Mouse (Mus musculus): ENCODE measurements at regions not wholly inside any gene's neighbourhood (a gene's known extent, or its start where the extent isn't known, plus 50 kb on each side); places are given as distances from the start of the nearest gene placed in this dataset.

DNA sequence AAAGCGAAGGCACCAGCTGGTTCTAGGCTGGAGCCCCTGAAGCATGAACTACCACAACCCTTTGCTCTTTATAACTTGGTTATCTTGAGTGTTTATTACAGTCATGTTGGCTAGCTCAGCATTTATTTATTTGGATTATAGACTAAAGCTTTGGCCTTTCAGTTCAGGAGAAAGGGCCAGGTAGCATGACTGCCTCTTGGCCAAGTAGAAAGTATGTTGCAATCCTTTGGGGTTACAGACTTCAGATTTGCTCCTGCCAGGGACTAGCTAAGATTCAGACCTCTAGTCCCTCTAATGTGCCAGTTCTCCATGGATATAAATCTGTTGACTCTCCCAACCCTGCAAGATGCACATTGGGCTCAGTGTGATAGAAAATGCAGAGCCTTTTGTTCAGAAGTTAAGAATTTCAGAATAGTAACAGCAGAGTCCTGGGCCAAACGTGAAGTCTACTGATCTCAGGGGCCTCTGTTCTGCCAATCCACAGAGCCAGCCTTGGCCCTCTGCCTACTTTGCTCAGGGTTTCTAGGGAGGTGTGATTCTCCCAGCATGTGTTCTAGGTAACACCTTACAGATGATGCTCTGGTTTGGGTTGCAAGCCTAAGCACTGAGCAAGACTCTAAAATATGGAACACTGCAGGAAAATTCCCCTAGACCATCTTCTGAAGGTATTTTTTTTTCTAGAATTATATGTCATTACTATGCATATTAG, 218.2 kb downstream of the Eipr1 start:
- Histone ChIP-seq H3K27me3 (replicated peaks; ENCODE audit: control insufficient read depth, insufficient read depth, low read length) (no peaks in the 10 kb centered on the region), H3K4me1 (ENCODE audit: control insufficient read depth, insufficient read depth, low read length) (no peaks in the 10 kb centered on the region), H3K27ac (ENCODE audit: insufficient read depth, low read depth, low read length) (no peak overlapping the region), H3K36me3 (ENCODE audit: control insufficient read depth, insufficient read depth, low read length) (no peaks in the 10 kb centered on the region), H3K4me3 (ENCODE audit: insufficient read depth, low read depth, low read length) (no peak overlapping the region)
- WGBS = 84% methylated on average over 2 of the region's 2 CpGs
- TF ChIP-seq CTCF (conservative IDR thresholded peaks at IDR 0.05; ENCODE audit: insufficient read depth, insufficient read length, low read depth, low read length) (no peak), POLR2A (IDR thresholded peaks at IDR 0.05; ENCODE audit: low read depth, low read length) (no peak)
- peak; percentile 1 for DNase-seq

GRCm38 (mm10) chr12:28974571-28975041, 223.0 kb downstream of the Eipr1 start:
- H3K4me1 ChIP-seq (ENCODE audit: control insufficient read depth, insufficient read depth, low read length) = no peaks in the 10 kb centered on the region
- H3K36me3 ChIP-seq (ENCODE audit: control insufficient read depth, insufficient read depth, low read length) = no peaks in the 10 kb centered on the region
- peak; percentile 41 for TF ChIP-seq CTCF (conservative IDR thresholded peaks at IDR 0.05; ENCODE audit: insufficient read depth, insufficient read length, low read depth, low read length)
- TF ChIP-seq POLR2A (IDR thresholded peaks at IDR 0.05; ENCODE audit: low read depth, low read length) = no peak
- WGBS = 45% methylated on average over 6 of the region's 6 CpGs
- no peak overlapping the region for H3K4me3 ChIP-seq (ENCODE audit: insufficient read depth, low read depth, low read length)
- no peaks in the 10 kb centered on the region for H3K27me3 ChIP-seq (replicated peaks; ENCODE audit: control insufficient read depth, insufficient read depth, low read length)
- H3K27ac ChIP-seq (ENCODE audit: insufficient read depth, low read depth, low read length) = no peak overlapping the region
- DNase-seq = no peak

DNA sequence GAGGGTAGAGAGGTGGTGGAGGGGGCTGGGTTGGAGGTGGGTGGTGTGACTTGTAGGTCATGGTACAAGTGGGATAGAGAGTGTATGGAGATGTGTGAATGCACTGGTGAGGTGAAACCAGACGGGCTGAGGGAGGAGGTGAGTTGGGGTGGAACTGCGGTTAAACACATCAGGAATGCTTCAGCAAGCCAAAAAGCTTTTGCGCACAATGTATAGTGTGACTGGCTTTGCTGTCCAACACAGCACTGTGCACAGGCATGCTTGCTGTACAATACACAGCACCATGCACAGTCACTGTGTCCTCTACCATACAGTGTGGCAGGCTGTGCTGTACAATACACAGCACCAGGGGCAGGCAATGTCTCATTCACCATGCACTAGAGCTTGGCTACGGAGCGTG, 223.6 kb downstream of the Eipr1 start:
- Histone ChIP-seq H3K4me3 (ENCODE audit: insufficient read depth, low read depth, low read length) (no peak overlapping the region), H3K4me1 (ENCODE audit: control insufficient read depth, insufficient read depth, low read length) (no peaks in the 10 kb centered on the region), H3K27me3 (replicated peaks; ENCODE audit: control insufficient read depth, insufficient read depth, low read length) (no peaks in the 10 kb centered on the region), H3K36me3 (ENCODE audit: control insufficient read depth, insufficient read depth, low read length) (no peaks in the 10 kb centered on the region), H3K27ac (ENCODE audit: insufficient read depth, low read depth, low read length) (no peak overlapping the region)
- 80% methylated on average over 5 of the region's 5 CpGs for WGBS
- TF ChIP-seq CTCF (conservative IDR thresholded peaks at IDR 0.05; ENCODE audit: insufficient read depth, insufficient read length, low read depth, low read length) (no peak), POLR2A (IDR thresholded peaks at IDR 0.05; ENCODE audit: low read depth, low read length) (no peak)
- no peak for DNase-seq

DNA sequence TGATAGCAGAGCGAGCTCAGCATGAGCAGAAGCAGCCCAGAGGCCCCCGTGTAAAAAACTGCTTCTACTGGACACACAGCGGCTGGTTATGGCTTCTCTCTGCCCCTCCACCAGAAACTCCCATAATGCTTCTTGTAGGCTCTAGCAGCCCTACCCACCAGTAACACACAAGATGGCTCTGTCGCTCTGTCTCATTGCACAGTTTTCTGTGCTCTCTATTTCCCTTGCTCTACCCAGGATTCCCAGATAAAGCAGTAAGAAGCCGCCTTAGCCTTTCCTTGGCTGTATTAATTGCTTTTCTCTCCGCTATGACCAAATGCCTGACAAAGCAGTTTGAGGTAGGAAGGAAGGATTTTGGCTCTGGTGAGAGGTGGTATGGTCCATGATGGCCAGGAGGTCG, 228.1 kb downstream of the Eipr1 start:
- no peak for TF ChIP-seq POLR2A (IDR thresholded peaks at IDR 0.05; ENCODE audit: low read depth, low read length)
- no peak for TF ChIP-seq CTCF (conservative IDR thresholded peaks at IDR 0.05; ENCODE audit: insufficient read depth, insufficient read length, low read depth, low read length)
- H3K36me3 ChIP-seq (ENCODE audit: control insufficient read depth, insufficient read depth, low read length) = no peaks in the 10 kb centered on the region
- WGBS = 84% methylated on average over 7 of the region's 7 CpGs
- DNase-seq = no peak
- H3K4me3 ChIP-seq (ENCODE audit: insufficient read depth, low read depth, low read length) = no peak overlapping the region
- no peaks in the 10 kb centered on the region for H3K27me3 ChIP-seq (replicated peaks; ENCODE audit: control insufficient read depth, insufficient read depth, low read length)
- H3K4me1 ChIP-seq (ENCODE audit: control insufficient read depth, insufficient read depth, low read length) = no peaks in the 10 kb centered on the region
- no peak overlapping the region for H3K27ac ChIP-seq (ENCODE audit: insufficient read depth, low read depth, low read length)

DNA sequence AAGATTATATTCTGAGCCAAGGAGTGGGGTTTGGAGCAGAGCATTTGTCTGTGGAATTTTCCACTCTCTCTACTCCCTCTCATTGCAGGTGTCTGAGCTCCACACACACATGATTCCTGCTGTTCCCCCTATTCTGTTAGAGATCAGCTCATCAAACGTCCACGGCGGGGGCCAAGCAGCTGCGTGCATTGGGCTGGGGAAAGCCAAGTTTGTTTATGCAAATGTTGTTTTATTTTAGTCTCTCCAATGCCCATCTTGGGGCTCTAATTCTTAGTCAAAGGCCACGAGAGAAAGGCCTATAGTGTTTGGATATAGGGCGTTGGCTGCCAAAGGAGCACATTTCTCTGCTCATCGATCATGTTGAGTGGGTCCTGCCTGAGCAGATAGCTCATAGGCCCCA, 234.6 kb downstream of the Eipr1 start:
- H3K27me3 ChIP-seq (replicated peaks; ENCODE audit: control insufficient read depth, insufficient read depth, low read length) = no peaks in the 10 kb centered on the region
- TF ChIP-seq CTCF (conservative IDR thresholded peaks at IDR 0.05; ENCODE audit: insufficient read depth, insufficient read length, low read depth, low read length) (no peak), POLR2A (IDR thresholded peaks at IDR 0.05; ENCODE audit: low read depth, low read length) (no peak)
- 71% methylated on average over 7 of the region's 7 CpGs for WGBS
- H3K36me3 ChIP-seq (ENCODE audit: control insufficient read depth, insufficient read depth, low read length) = no peaks in the 10 kb centered on the region
- DNase-seq = no peak
- H3K27ac ChIP-seq (ENCODE audit: insufficient read depth, low read depth, low read length) = no peak overlapping the region
- H3K4me1 ChIP-seq (ENCODE audit: control insufficient read depth, insufficient read depth, low read length) = no peaks in the 10 kb centered on the region
- no peak overlapping the region for H3K4me3 ChIP-seq (ENCODE audit: insufficient read depth, low read depth, low read length)

DNA sequence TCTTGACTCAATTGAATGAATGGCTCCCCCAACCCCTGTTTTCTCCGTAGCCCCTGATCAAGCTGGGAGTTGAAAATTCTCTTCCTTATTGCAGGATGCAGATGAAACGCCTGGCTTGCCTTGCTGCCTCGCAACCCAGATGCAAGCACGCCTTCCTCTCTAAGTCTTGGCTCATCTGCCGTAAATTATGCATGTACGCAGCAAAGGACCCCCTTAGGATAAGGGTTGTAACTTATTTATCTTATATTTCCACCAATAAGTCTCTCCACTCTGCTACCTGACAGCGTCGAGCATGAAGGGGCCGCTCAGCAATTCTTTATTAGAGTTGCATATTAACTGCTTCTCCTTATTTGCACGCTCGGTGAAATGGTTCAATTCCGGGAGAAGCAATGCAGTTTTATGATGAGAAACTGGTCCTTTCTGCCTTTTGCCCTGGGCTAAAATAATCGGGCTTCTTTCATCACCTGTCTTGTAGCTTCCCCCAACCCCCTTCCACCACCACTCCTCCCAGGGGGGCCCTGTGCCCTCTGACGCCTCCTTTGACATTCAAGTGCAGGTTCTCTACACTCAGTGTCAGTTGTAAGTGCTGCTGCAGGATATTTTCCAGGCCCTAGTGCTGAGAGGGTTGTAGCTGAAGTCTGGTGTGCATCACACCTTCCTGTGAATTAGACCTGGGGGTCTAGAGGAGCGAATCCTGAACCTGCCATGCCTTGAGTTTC, 246.0 kb downstream of the Eipr1 start:
- no peak for DNase-seq
- H3K27me3 ChIP-seq (replicated peaks; ENCODE audit: control insufficient read depth, insufficient read depth, low read length) = no peaks in the 10 kb centered on the region
- WGBS = 51% methylated on average over 15 of the region's 15 CpGs
- 0 out of 2 replicates have a peak, but pooled peaks cover 2% of the 10 kb centered on the region for H3K4me1 ChIP-seq (ENCODE audit: control insufficient read depth, insufficient read depth, low read length)
- no peak overlapping the region for H3K27ac ChIP-seq (ENCODE audit: insufficient read depth, low read depth, low read length)
- H3K36me3 ChIP-seq (ENCODE audit: control insufficient read depth, insufficient read depth, low read length) = no peaks in the 10 kb centered on the region
- TF ChIP-seq CTCF (conservative IDR thresholded peaks at IDR 0.05; ENCODE audit: insufficient read depth, insufficient read length, low read depth, low read length) = no peak
- TF ChIP-seq POLR2A (IDR thresholded peaks at IDR 0.05; ENCODE audit: low read depth, low read length) = no peak
- H3K4me3 ChIP-seq (ENCODE audit: insufficient read depth, low read depth, low read length) = no peak overlapping the region

DNA sequence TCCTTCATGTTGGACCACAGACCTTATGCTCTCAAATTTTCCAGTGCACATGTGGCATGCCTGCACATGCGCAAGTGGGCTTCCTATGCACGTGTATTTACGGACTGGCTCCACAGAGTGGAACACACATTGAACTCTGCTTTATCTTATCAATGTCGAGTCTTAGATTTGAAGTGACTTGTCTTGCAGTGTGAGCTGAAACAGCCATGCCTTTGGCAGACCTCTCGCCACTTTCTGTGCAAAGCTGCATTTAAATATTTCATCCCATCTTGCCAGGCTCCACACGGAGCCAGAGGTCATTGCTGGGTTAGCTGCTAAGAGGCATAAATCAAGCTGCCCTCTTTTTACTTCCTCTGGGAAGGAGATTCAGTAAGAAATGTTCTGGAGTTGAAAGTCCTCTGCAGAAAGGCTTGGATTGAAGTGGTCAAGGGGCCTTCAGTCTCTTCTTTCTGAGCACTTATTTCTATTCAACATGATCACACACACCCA, 248.4 kb downstream of the Eipr1 start:
- Histone ChIP-seq H3K27me3 (replicated peaks; ENCODE audit: control insufficient read depth, insufficient read depth, low read length) (no peaks in the 10 kb centered on the region), H3K4me1 (ENCODE audit: control insufficient read depth, insufficient read depth, low read length) (0 out of 2 replicates have a peak, but pooled peaks cover 2% of the 10 kb centered on the region), H3K36me3 (ENCODE audit: control insufficient read depth, insufficient read depth, low read length) (no peaks in the 10 kb centered on the region), H3K4me3 (ENCODE audit: insufficient read depth, low read depth, low read length) (no peak overlapping the region), H3K27ac (ENCODE audit: insufficient read depth, low read depth, low read length) (no peak overlapping the region)
- no peak for TF ChIP-seq CTCF (conservative IDR thresholded peaks at IDR 0.05; ENCODE audit: insufficient read depth, insufficient read length, low read depth, low read length)
- TF ChIP-seq POLR2A (IDR thresholded peaks at IDR 0.05; ENCODE audit: low read depth, low read length) = no peak
- DNase-seq = peak; percentile 24
- 47% methylated on average over 6 of the region's 6 CpGs for WGBS

All from kidney, adult 2 months (tissue).